22 mouse cellular contexts compared by ENCODE assay signal in genomic region chr11:61388936-61389335, GRCm38 (mm10). TPM values are rescaled to one million over a fixed set of nuclear protein-coding genes. Genes with fewer than 3 reads are reported as not detected.
"Had no signal": no experiment of that assay in that cellular context is flagged by ENCODE, and none has a peak within 500 bp of the region (broad histone marks: within the 10 kb centered on the region; RNA-seq: fewer than 3 reads in every experiment).

No protein-coding gene starts in this region.

- H3K36me3 ChIP-seq: neural tube, embryonic 12.5 days; neural tube, embryonic 13.5 days; neural tube, embryonic 15.5 days; stomach, embryonic 15.5 days had no signal

- H3K27me3 ChIP-seq: neural tube, embryonic 12.5 days; neural tube, embryonic 13.5 days; neural tube, embryonic 15.5 days; stomach, embryonic 15.5 days had no signal

- DNase-seq: retina, postnatal 1 day; right cerebral cortex, adult 18-20 months; right cerebral cortex, postnatal 14 days; right cerebral cortex, postnatal 25 days; right cerebral cortex, postnatal 4 days; spleen, adult 18-20 months; thymus, adult 18-20 months; thymus, adult 2 months; thymus, postnatal 14 days; thymus, postnatal 25 days; thymus, postnatal 4 days had no signal

- H3K9ac ChIP-seq: neural tube, embryonic 12.5 days; neural tube, embryonic 13.5 days; neural tube, embryonic 15.5 days; stomach, embryonic 15.5 days had no signal

- H3K4me2 ChIP-seq: neural tube, embryonic 12.5 days; neural tube, embryonic 13.5 days; neural tube, embryonic 15.5 days; stomach, embryonic 15.5 days had no signal

- H3K4me3 ChIP-seq: neural tube, embryonic 12.5 days; neural tube, embryonic 13.5 days; neural tube, embryonic 15.5 days; stomach, embryonic 15.5 days had no signal

- H3K27ac ChIP-seq: neural tube, embryonic 12.5 days; neural tube, embryonic 13.5 days; neural tube, embryonic 15.5 days; stomach, embryonic 15.5 days; stomach, postnatal 0 days had no signal

- H3K4me1 ChIP-seq: neural tube, embryonic 12.5 days; neural tube, embryonic 13.5 days; neural tube, embryonic 15.5 days; stomach, embryonic 15.5 days had no signal

- H3K9me3 ChIP-seq: neural tube, embryonic 15.5 days; stomach, embryonic 15.5 days had no signal

RNA-seq across cellular contexts. Expression of gene Slc47a1, which starts 10.8 kb away (rescaled TPM):
- total RNA-seq: neutrophil, adult 5-6 weeks had no signal
- polyA plus RNA-seq: neural tube, embryonic 13.5 days; neural tube, embryonic 14.5 days had no signal

RNA-seq across cellular contexts. Expression of gene Slc47a2, which starts 46.3 kb away (rescaled TPM):
- total RNA-seq: neutrophil, adult 5-6 weeks had no signal
- polyA plus RNA-seq: neural tube, embryonic 12.5 days; neural tube, embryonic 13.5 days; neural tube, embryonic 14.5 days; neural tube, embryonic 15.5 days; small intestine, adult 2 months; spleen, adult 2 months; stomach, embryonic 14.5 days; stomach, embryonic 15.5 days; stomach, embryonic 16.5 days had no signal
